Mouse (Mus musculus): ENCODE measurements around the gene Dnmt3a. TPM values are rescaled to one million over a fixed set of nuclear protein-coding genes. Genes with fewer than 3 reads are reported as not detected.
"Not testable (repeated sequence)": the region's sequence is repeated elsewhere in the genome, so short reads cannot be mapped to it uniquely, and the experiment has no call there.

Dnmt3a gene
- polyA plus RNA-seq, 1 experiment from 2014 or later = 13.3 TPM

DNA sequence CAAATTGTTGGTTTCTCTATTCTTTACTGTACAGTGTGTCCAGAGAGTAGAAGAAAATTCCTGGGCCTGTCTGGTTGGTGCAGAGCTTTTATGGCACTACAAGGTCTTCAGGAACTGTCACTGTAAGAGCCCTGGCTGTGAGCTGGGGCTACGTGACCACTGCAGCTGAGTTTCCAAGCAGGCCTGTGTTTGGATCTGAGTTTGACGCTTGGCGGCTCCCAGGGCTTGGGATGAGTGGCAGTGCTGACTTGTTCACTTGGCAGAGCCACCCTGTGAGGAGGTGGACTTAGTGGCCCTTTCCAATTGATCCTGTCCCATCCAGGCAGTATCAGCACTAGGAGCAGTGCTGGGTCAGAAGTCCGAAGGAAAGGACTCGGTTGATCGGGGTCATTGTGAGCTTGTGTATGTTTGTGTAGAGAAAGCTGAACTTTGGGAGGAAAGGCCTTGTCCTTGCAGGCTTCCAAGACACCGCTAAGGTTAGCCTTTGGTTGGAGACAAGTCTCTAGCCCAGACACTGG lies 106.1 kb downstream of the Dnmt3a start:
- TF ChIP-seq CTCF (IDR thresholded peaks at IDR 0.05) = no peak
- H3K27me3 ChIP-seq = no peaks in the 10 kb centered on the region
- no peak for DNase-seq (ENCODE audit: low read depth, low spot score)
- POLR2A ChIA-PET = interaction anchor here (0.6 kb wide), 1 partner anchor 144 kb away, joined by 3 read pairs; no protein-coding TSS in a partner anchor
- CTCF ChIA-PET = no interaction called here
- no peak for ATAC-seq
- in situ Hi-C loops (cut with MboI; ENCODE audit: low pct_unique_long_range_greater_than_20kb) = no loop called here

DNA sequence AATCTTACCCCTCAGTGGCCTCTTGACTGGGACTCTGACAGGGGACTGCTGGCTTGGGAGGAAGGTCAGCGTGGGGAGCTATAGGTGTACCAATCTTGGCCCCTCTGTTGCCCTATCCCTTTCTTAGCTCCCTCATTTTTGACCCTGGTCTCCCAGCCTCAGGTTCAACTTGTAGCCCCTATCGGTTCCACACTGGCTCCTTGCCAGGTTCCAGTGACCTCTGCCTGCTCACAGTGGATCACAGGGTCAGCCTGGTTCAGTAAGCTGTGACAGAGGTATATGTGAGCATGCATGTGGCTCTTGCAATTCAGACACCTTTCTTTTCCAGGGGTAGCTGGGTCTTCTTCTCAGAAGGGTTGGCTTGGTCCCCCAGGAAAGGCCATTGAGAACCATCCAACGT lies 110.0 kb downstream of the Dnmt3a start:
- H3K27me3 ChIP-seq = no peaks in the 10 kb centered on the region
- in situ Hi-C loops (cut with MboI; ENCODE audit: low pct_unique_long_range_greater_than_20kb) = no loop called here
- CTCF ChIA-PET = interaction anchor here (1.0 to 1.5 kb wide), 2 partner anchors 10 to 28 kb away, joined by 3 to 4 read pairs; no protein-coding TSS in a partner anchor
- TF ChIP-seq CTCF (IDR thresholded peaks at IDR 0.05) = no peak
- no peak for ATAC-seq
- POLR2A ChIA-PET = no interaction called here
- no peak for DNase-seq (ENCODE audit: low read depth, low spot score)

DNA sequence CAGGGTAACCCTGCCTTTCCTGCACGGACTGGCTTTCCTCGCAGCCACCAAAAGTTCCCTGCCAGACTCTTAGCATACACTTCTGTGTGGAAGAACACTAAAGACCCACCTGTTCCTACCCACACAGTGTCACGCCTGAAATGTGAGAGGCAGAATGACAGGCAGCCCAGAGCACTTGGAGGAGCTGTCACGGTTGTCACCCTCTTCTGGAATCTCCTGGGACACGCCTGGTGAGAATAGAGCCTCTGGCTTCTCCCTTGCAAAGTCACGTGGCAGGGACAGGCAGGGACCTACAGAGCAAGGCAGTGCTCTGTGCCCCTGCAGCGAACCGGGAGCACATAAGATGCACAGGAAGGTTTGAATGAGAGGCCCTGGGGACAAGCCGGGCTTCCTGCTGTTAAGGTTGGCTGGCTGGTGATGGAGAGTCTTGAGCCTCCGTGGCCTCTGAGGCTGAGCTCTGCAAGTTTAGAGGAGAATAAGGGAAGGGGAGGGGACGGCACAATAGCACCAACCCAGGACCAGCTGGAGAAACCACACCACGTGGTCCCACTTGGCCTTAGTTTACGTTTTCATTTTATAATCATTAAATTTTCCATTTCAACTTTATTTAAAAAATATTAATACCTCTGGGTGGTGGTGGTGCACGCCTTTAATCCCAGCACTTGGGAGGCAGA lies 112.0 kb downstream of the Dnmt3a start:
- no peak for TF ChIP-seq CTCF (IDR thresholded peaks at IDR 0.05)
- ATAC-seq (no peak), DNase-seq (ENCODE audit: low read depth, low spot score) (no peak)
- CTCF ChIA-PET = interaction anchor here (0.8 to 1.3 kb wide), 2 partner anchors 9 to 10 kb away, joined by 3 to 4 read pairs; no protein-coding TSS in a partner anchor
- POLR2A ChIA-PET = no interaction called here
- peaks cover 3% of the 10 kb centered on the region for H3K27me3 ChIP-seq
- in situ Hi-C loops (cut with MboI; ENCODE audit: low pct_unique_long_range_greater_than_20kb) = no loop called here

DNA sequence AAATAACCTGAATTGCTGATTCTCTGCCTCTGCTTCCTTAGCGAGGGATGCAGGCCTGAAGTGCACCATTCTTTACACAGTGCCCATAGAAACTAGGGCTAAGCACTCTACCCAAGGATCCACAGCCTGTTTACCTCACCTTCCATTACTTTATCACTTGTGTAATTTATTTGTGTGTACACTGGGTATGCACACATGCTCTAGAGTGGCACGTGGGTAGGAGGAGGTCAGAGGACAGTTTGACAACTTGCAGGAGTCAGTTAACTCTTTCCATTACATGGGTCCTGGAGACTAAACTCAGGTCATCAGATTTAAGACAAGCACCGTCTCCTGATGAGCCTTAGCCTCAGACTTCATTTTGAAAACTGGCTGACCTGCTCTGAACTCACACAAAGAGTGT lies 112.8 kb downstream of the Dnmt3a start:
- CTCF ChIA-PET = interaction anchor here (0.8 kb wide), 1 partner anchor 10 kb away, joined by 3 read pairs; no protein-coding TSS in a partner anchor
- H3K27me3 ChIP-seq = peaks cover 3% of the 10 kb centered on the region
- DNase-seq (ENCODE audit: low read depth, low spot score) (no peak), ATAC-seq (no peak)
- no peak for TF ChIP-seq CTCF (IDR thresholded peaks at IDR 0.05)
- POLR2A ChIA-PET = no interaction called here
- in situ Hi-C loops (cut with MboI; ENCODE audit: low pct_unique_long_range_greater_than_20kb) = no loop called here

DNA sequence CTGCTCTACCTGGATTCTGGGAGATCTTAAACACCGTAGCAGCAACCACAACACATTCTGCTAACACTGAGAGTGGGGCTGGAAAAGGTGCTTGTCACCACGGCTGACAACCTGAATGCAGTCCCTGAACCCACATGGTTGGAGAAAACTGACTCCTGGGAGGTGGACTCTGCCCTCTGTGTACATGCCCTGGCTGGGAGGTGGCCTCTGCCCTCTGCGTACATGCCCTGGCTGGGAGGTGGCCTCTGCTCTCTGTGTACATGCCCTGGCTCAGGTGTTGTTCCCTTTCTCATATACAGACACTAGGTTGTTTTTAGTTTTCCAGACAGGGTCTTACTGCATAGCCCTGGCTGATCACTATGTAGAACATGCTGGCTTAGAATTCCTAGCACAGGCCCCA lies 113.6 kb downstream of the Dnmt3a start:
- H3K27me3 ChIP-seq = peaks cover 6% of the 10 kb centered on the region
- in situ Hi-C loops (cut with MboI; ENCODE audit: low pct_unique_long_range_greater_than_20kb) = no loop called here
- DNase-seq (ENCODE audit: low read depth, low spot score) (no peak), ATAC-seq (no peak)
- no peak for TF ChIP-seq CTCF (IDR thresholded peaks at IDR 0.05)
- ChIA-PET POLR2A (no interaction called here), CTCF (no interaction called here)

DNA sequence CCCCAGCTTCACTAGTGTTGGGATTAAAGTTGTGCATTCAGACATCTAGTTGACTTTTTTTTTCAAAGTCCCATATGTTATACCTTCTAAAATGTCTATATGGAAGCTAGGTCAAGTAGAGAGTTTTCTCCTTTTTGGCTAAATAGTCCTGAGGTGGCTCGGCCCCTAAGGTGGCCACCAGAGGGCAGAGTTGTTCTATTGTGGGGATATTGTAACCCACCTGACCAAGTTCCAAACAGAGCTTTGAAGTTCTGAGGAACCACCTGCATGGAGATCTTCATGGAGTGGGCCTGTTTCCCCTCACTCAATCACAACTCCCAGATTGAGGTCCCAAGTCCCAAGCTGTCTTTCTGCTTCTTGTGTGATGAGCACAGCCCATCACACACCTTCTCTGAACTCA lies 120.3 kb downstream of the Dnmt3a start:
- ATAC-seq = peak; percentile 39
- peak; percentile 81 for TF ChIP-seq CTCF (IDR thresholded peaks at IDR 0.05)
- ChIA-PET CTCF (interaction anchor here (0.7 to 1.9 kb wide), 8 partner anchors 9 to 843 kb away, joined by 3 to 5 read pairs (median 3); partner anchors contain the start of genes Fam228b and Pfn4), POLR2A (no interaction called here)
- DNase-seq (ENCODE audit: low read depth, low spot score) = no peak
- in situ Hi-C loops (cut with MboI; ENCODE audit: low pct_unique_long_range_greater_than_20kb) = loop anchor here (5.0 to 25.0 kb wide), 2 partner anchors 156 to 611 kb away; partner anchors contain the start of gene Dnajc27
- peaks cover 8% of the 10 kb centered on the region for H3K27me3 ChIP-seq

DNA sequence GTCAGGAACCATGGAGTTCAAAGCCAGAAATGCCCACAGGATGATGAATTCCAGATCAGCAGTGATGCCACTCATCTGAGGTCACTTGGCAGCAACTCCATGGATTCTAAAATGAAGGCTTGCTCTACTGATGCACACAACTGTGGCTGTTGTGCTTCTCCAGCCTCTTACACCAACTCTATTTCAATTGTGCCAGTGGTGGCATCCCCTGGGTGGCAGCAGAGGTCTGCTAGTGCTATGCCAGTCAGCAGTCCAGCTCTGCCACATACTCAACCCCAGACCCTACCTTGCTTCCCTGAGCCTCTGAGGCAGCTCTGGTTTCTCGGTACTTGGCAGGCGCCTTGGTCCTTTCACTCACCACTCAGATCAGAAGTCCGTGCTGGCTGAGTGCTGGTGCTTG lies 123.0 kb downstream of the Dnmt3a start:
- H3K27me3 ChIP-seq = peaks cover 10% of the 10 kb centered on the region
- ATAC-seq (peak; percentile 44), DNase-seq (ENCODE audit: low read depth, low spot score) (no peak)
- CTCF ChIA-PET = interaction anchor here (1.0 kb wide), 1 partner anchor 11 kb away, joined by 3 read pairs; no protein-coding TSS in a partner anchor
- POLR2A ChIA-PET = no interaction called here
- peak; percentile 51 for TF ChIP-seq CTCF (IDR thresholded peaks at IDR 0.05)
- in situ Hi-C loops (cut with MboI; ENCODE audit: low pct_unique_long_range_greater_than_20kb) = loop anchor here (5.0 to 25.0 kb wide), 2 partner anchors 153 to 608 kb away; partner anchors contain the start of gene Dnajc27

DNA sequence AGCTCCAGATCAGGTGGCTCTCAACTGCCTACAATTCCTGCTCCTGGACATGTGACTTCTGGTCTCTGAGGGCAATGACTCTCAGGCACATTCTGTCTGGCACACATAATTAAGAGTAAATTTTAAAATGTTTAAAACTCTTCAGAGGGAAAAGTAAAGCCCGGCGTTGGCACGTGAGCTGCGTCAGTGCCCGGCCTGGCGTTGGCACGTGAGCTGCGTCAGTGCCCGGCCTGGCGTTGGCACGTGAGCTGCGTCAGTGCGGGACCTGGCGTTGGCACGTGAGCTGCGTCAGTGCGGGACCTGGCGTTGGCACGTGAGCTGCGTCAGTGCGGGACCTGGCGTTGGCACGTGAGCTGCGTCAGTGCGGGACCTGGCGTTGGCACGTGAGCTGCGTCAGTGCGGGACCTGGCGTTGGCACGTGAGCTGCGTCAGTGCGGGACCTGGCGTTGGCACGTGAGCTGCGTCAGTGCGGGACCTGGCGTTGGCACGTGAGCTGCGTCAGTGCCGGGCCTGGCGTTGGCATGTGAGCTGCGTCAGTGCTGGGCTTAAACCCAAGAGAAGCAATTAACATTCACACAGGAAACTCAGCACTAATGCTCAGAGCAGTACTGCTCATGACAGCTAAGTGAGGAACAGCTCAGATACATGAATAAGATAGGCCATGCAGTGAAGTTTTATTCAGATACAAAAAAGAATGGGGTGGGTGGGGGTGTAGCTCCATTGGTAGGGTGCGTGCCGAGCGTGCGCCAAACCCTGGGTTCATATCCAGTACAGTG lies 124.5 kb downstream of the Dnmt3a start:
- H3K27me3 ChIP-seq; CTCF ChIA-PET; ATAC-seq; POLR2A ChIA-PET; DNase-seq (ENCODE audit: low read depth, low spot score): not testable (repeated sequence)
- in situ Hi-C loops (cut with MboI; ENCODE audit: low pct_unique_long_range_greater_than_20kb) = loop anchor here (25.0 kb wide), 1 partner anchor 607 kb away; no protein-coding TSS in a partner anchor

DNA sequence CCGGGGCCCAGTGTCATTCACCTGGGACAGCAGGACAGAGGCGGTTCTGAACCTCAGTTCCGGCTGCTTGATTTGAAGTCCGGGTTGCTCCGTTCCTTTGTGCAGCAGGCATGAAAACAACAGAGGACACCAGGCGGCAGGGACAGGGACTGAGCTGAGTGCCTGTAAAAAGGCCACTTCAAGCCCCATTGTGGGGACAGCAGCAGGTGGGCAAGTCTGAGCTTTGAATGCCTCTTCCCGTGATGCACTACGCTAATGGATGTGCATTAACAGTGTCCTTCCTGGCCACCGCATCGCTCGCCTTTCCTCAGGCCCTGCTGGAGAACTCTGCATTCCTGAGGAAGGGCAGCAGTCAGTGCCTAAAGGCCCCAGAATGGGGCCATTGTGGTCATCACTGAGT lies 136.2 kb downstream of the Dnmt3a start:
- DNase-seq (ENCODE audit: low read depth, low spot score) = no peak
- peaks cover 9% of the 10 kb centered on the region for H3K27me3 ChIP-seq
- TF ChIP-seq CTCF (IDR thresholded peaks at IDR 0.05) = no peak
- no peak for ATAC-seq
- ChIA-PET POLR2A (no interaction called here), CTCF (interaction anchor here (0.8 kb wide), 1 partner anchor 9 kb away, joined by 3 read pairs; no protein-coding TSS in a partner anchor)
- in situ Hi-C loops (cut with MboI; ENCODE audit: low pct_unique_long_range_greater_than_20kb) = loop anchor here (25.0 kb wide), 1 partner anchor 595 kb away; no protein-coding TSS in a partner anchor

DNA sequence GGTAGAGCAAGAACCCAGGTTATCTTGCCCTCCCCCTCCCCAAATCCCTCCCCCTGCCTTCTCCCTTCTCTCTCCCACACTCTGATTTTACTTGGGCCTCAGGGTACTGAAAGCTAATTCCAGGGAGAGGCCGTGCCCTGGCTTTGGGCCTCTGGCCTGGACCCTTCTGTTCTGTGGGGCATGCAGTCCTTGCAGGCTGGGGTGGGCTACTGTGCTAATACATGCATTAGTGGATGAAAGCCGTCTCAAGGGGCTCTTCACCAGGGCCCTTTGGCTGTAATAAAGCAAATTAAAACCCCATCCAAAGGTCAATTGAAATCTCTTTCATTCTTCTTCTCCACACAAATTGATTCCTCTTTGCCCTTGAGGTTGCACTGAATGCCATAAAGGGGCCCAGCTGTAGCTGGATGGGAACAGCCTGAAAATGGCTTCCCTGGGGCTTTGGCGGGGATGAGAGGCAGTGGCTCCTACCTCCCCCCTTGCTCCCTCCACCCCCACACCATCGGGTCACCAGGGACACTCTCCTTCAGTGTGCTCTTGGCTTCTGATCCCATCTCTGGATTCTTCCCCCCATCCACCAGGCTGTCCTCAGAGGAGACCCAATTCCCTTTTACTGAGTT lies 138.8 kb downstream of the Dnmt3a start:
- H3K27me3 ChIP-seq = peaks cover 15% of the 10 kb centered on the region
- DNase-seq (ENCODE audit: low read depth, low spot score) = no peak
- in situ Hi-C loops (cut with MboI; ENCODE audit: low pct_unique_long_range_greater_than_20kb) = loop anchor here (25.0 kb wide), 1 partner anchor 593 kb away; no protein-coding TSS in a partner anchor
- POLR2A ChIA-PET = no interaction called here
- CTCF ChIA-PET = no interaction called here
- no peak for ATAC-seq
- no peak for TF ChIP-seq CTCF (IDR thresholded peaks at IDR 0.05)
